Mouse (Mus musculus) lung, adult 2 months (tissue): ENCODE data around the gene Cort. TPM values are rescaled to one million over a fixed set of nuclear protein-coding genes. Genes with fewer than 3 reads are reported as not detected.

ENCODE experiments used
- DNase-seq: peaks from one replicate; pipeline ENCODE4 v3.0.0; 2022
- H3K4me1 ChIP-seq: fragments of 200-500 bp; 2 replicates; pipeline ENCODE4 v1.6.1; 2011; ENCODE audit warnings: low read length; ENCODE audit not compliant: control insufficient read depth, insufficient read depth
- H3K4me3 ChIP-seq: fragments of 200-500 bp; replicated peaks from 2 replicates; pipeline ENCODE3; 2011; ENCODE audit warnings: low read depth, mild to moderate bottlenecking, control low read depth, low read length; ENCODE audit errors: extremely low read depth
- CTCF ChIP-seq: fragments of 200-500 bp; IDR thresholded peaks from 2 replicates; pipeline ENCODE4 v1.5.1; 2011; ENCODE audit warnings: mild to moderate bottlenecking, low read length, control low read depth; ENCODE audit not compliant: insufficient read depth
- POLR2A ChIP-seq: fragments of 200-500 bp; IDR thresholded peaks from 2 replicates; pipeline ENCODE4 v1.6.1; 2011; ENCODE audit warnings: low read depth, mild to moderate bottlenecking, control low read depth, low read length, borderline replicate concordance; ENCODE audit errors: extremely low read depth
- WGBS: fragments of 180-500 bp; shearing (Covaris S2); methylation state at CpG from one replicate; pipeline ENCODE4 v1.1.7; 2018; 5-methylcytosine and 5-hydroxymethylcytosine counted together
- polyA plus RNA-seq: library from polyadenylated mRNA; depleted of rRNA; stranded (reverse); fragments of >200 nt; gene quantifications from 2 replicates; pipeline ENCODE4 v1.2.3, GENCODE M21; 2012

Cort gene
- polyA plus RNA-seq, 1 experiment, result not detected

DNA sequence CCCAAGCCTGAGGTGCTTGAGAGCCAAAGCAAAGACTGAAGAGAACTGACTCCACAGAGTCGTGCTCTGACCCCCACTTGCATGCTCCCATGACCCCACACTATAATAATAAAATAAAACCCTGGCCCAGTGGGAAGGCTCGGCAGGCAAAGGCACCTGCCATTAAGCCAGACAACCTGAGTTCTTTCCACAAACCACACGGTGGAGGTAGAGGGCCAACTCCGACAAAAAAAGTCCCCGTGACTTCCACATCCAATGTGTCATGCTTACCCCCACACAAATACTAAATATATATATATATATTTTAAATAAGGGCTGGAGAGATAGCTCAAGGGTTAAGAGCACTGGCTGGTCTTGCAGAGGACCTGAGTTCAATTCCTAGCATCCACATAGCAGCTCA is 37.6 kb upstream of the Cort start:
- TF ChIP-seq CTCF (peak; percentile 26; the same call in 1 of the 2 replicates), POLR2A (no peak)
- DNase-seq, result no peak
- Histone ChIP-seq H3K4me3 (no peak overlapping the region), H3K4me1 (no peaks in the 10 kb centered on the region)
- WGBS, result 53% methylated on average over 5 of the region's 5 CpGs

DNA sequence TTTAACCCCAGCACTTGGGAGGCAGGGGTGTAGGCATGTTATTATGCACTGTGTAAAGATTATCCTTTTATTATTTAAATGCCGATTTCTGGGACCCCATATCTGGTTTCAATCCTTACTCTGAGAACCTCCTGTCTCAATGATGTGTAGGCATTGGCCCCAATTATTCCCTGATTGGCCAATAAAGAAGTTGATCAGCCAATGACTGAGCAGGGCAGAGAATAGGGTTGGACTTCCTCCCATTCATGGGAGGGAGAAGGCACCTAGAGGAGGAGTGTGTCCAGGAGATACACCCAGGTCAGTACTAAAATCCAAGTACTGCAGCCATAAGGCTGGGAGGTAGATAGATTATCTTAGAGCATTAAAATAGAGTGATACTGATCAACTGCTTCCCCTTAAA is 36.6 kb upstream of the Cort start:
- DNase-seq, result no peak
- H3K4me3 ChIP-seq, result no peak overlapping the region
- no peaks in the 10 kb centered on the region for H3K4me1 ChIP-seq
- 81% methylated on average over 1 of the region's 1 CpGs for WGBS
- TF ChIP-seq POLR2A (no peak), CTCF (no peak)

DNA sequence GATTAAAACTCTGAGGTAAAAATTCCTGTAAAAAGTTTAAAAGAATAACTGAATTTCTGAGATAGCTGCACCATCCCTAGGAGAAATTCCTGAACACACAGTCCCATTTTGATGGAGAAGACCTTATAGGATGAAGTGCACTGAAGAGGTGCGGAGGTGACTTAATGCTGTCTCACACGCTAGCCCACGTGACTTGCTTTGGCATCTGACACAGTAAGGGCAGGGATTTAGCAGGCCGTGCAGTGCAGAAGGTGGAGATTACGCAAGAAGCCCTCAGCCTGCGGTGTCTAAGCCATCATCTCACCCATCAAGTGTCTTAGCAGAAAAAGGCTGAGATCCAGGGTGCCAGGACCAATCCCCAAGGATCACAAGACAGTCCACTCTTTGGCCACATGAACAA is 34.6 kb upstream of the Cort start:
- no peaks in the 10 kb centered on the region for H3K4me1 ChIP-seq
- 72% methylated on average over 6 of the region's 6 CpGs for WGBS
- DNase-seq, result no peak
- H3K4me3 ChIP-seq, result no peak overlapping the region
- TF ChIP-seq POLR2A (no peak), CTCF (no peak)

DNA sequence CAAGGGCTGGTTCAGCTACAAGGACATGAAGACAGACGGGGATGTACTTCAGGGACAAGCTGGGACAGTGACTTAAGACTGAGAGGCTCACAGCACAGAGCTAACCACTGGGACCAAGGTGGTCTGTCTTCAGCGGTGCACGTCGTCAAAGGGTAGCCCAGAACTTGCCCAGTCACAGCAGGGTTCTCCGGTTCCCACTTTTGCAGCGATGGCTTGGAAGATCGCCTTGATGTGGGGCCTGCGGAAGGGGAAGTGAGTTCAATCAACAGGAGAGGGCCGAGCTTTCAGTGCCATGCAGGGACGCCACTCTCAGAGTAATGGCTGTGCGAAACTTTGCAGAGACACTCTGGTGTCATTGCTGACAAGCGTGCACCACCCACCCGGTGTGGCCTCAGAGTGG is 33.3 kb upstream of the Cort start:
- 82% methylated on average over 13 of the region's 13 CpGs for WGBS
- no peak for DNase-seq
- Histone ChIP-seq H3K4me1 (no peaks in the 10 kb centered on the region), H3K4me3 (no peak overlapping the region)
- TF ChIP-seq POLR2A, result no peak
- no peak for TF ChIP-seq CTCF

DNA sequence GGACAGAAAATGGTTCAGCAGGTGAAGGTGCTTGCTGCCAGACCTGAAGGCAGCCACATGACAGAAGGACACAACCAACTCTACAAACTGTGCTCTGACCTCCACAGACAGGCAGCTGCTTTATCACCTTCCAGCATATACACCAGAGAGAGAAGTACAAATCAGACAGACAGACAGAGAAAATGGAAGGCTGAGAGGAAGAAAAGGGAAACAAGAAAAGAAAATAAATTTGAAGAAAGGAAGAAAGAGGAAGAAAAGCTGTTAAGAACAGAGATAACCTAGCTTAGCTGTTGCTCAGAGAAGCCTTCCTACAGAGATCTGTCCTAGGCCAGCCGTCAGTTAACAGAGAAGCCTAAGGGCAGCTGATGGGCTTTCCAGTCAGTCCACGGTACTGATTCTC is 32.6 kb upstream of the Cort start:
- no peak for DNase-seq
- TF ChIP-seq POLR2A (no peak), CTCF (no peak)
- 92% methylated on average over 2 of the region's 2 CpGs for WGBS
- no peaks in the 10 kb centered on the region for H3K4me1 ChIP-seq
- no peak overlapping the region for H3K4me3 ChIP-seq

DNA sequence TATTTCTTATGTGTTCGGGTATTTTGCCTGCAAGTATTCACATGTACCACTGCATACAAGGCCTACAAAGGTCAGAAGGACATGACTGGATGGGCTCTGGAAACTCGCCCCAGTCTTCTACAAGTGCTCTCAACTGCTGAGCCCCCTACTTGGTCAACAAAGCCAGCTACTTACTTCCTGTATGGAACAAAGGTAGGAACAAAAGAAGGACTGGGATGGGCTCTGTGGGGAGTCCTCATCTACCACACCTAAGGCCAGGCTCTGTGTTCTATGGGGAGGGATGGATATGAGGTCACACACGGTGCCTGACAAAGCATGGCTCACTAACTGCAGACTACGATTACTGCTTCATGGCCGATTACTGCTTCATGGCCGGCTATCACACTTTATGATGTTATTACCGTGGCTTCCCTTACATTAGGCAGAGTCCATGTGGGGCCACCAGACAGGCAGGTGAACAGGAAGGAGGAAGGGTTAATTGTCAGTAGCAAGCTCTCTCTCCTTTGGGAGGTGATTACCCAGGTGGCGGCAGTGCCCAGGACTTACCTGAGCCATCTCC is 30.9 kb upstream of the Cort start:
- no peak overlapping the region for H3K4me3 ChIP-seq
- WGBS, result 88% methylated on average over 8 of the region's 8 CpGs
- no peaks in the 10 kb centered on the region for H3K4me1 ChIP-seq
- no peak for DNase-seq
- TF ChIP-seq CTCF (no peak), POLR2A (no peak)

DNA sequence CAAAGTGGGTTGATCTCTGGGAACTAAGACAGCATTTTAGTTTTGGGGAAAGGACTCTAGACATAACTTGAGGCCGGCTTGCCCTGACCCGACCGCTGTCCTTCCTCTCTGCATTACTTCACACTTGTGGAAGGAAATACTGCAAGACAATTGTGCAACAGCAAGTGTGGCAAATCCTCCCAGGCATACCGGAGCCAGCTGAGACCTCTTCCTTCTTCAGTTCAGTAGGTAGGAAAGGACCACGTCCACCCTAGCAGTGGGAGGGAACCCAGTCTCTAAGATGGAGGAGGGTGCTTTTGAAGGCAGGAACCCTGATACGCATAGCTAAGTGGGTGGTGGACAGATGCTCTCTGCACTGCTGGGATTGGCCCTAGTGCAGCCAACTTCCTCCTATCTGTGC is 29.1 kb upstream of the Cort start:
- WGBS, result 76% methylated on average over 6 of the region's 6 CpGs
- DNase-seq, result no peak

DNA sequence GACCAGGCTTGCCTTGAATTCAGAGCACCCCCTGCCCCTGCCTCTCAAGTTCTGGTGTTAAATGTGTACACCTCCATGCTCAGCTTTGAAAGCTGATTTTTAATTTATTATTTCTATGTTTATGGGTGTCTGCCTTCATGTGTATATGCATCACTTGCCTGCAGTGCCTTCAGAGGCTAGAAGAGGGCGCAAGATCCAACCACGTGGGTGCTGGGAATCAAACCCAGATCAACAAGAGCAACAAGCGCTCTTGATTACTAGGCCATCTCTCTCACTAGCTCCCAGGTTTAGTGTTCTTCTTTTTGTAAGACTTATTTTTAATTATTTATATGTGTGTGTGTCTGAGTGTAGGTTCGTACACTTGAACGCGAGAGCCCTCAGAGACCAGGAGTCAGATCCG is 28.3 kb upstream of the Cort start:
- no peak overlapping the region for H3K4me3 ChIP-seq
- no peaks in the 10 kb centered on the region for H3K4me1 ChIP-seq
- no peak for DNase-seq
- TF ChIP-seq CTCF (no peak), POLR2A (no peak)
- WGBS, result over 99% methylated on average over 7 of the region's 7 CpGs

More for the DNA sequence above, 29.1 kb upstream of the Cort start:
- no peak for TF ChIP-seq POLR2A
- TF ChIP-seq CTCF, result no peak
- H3K4me3 ChIP-seq, result no peak overlapping the region
- no peaks in the 10 kb centered on the region for H3K4me1 ChIP-seq

DNA sequence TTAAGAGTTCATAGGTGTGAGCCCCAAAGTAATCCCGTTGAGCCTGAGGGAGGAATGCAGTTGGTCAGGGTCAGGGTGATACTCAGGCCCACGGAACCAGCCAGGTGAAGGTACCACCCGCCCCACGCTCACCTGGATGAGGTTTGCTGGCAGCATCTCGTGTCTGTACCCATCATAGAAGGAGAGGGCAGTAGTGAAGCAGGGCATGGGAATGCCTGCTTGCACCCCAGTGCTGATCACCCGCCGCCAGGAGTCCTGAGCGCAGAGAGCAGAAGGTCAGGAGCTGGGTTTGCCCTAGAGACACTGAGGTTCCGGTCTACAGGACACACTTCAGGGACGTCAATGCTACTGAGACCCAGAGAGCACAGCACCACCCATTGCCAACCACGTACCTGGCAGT is 24.2 kb upstream of the Cort start:
- TF ChIP-seq POLR2A (no peak), CTCF (no peak)
- no peak for DNase-seq
- Histone ChIP-seq H3K4me3 (no peak overlapping the region), H3K4me1 (no peaks in the 10 kb centered on the region)
- WGBS, result 89% methylated on average over 11 of the region's 11 CpGs

DNA sequence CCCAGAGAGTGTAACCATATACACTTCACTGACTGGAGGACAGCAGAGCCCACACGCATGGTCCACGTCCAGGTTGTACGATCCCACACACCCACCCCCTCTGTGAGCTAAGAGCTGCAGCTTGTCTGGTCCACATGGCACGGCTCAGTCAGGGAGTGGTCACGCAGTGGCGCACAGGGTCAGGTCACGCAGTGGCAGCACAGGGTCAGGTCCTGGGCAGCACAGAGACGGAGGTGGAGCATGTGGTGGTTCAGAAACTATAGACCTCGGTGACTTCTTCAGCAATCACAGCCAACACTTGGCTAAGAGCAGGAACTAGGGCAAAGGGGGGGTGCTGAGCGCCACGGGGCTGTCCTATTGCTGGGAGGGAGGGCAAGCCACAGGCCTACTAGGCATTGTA is 23.7 kb upstream of the Cort start:
- H3K4me3 ChIP-seq, result no peak overlapping the region
- no peak for DNase-seq
- no peak for TF ChIP-seq CTCF
- no peak for TF ChIP-seq POLR2A
- 73% methylated on average over 11 of the region's 11 CpGs for WGBS
- no peaks in the 10 kb centered on the region for H3K4me1 ChIP-seq
